Mouse (Mus musculus) layer of hippocampus, postnatal 10 days (tissue): Measurements from ENCODE around the gene Garem2. TPM values are rescaled to one million over a fixed set of nuclear protein-coding genes. Genes with fewer than 3 reads are reported as not detected.
"Not testable (repeated sequence)": the region's sequence is repeated elsewhere in the genome, so short reads cannot be mapped to it uniquely, and the experiment has no call there.

Experiments
- DNase-seq, 2 experiments: peaks; one replicate each; pipeline ENCODE4 v3.0.0; 2021; ENCODE audit warnings: low spot score in 2 of 2
- long read RNA-seq: library from polyadenylated mRNA; stranded (forward); transcript quantifications from one replicate; pipeline ENCODE4 v2.0.0, GENCODE M21; 2023
- total RNA-seq, 2 experiments: library from RNA; stranded (reverse); gene quantifications; 2 replicates each; pipeline ENCODE4 v1.2.3; 2021

Garem2 gene
- 10 to 100 TPM; 14.5 to 15.8 TPM for total RNA-seq
- long read RNA-seq, transcript Garem2-201 (6 exons, 3,865 nt), result major isoform, 9 of 20 reads
- long read RNA-seq, partial matches to known transcripts, result 2 of 20 reads
- long read RNA-seq, other reads (novel, unspliced or antisense), result 9 of 20 reads

GRCm38 (mm10) chr5:30104841-30105667 lies at the start of gene Garem2:
Gene Garem2, plus strand, starts transcription at chr5:30105161.
- peak; percentile 43 to 63 for DNase-seq

- DNase-seq, result no peak
Measured at GRCm38 (mm10) chr5:30058216-30058731, 46.7 kb upstream of the Garem2 start.

GRCm38 (mm10) chr5:30059607-30060006 lies 45.4 kb upstream of the Garem2 start:
- DNase-seq, result not testable (repeated sequence)

- DNase-seq, result no peak
Measured at GRCm38 (mm10) chr5:30067726-30068125, 37.2 kb upstream of the Garem2 start.

GRCm38 (mm10) chr5:30071677-30072076 lies 33.3 kb upstream of the Garem2 start:
- no peak for DNase-seq

- no peak for DNase-seq
Measured at GRCm38 (mm10) chr5:30072377-30072776, 32.6 kb upstream of the Garem2 start.

- DNase-seq, result peak; percentile 64 to 77
Measured at GRCm38 (mm10) chr5:30072825-30073821, 31.8 kb upstream of the Garem2 start, which contains the start of gene Tyms. Gene Tyms, minus strand, starts transcription at chr5:30073617.

- no peak for DNase-seq
Measured at GRCm38 (mm10) chr5:30092701-30093100, 12.3 kb upstream of the Garem2 start.

GRCm38 (mm10) chr5:30094399-30094798 lies 10.6 kb upstream of the Garem2 start:
- DNase-seq, result no peak

- DNase-seq, result no peak
Measured at GRCm38 (mm10) chr5:30095731-30096130, 9.2 kb upstream of the Garem2 start.

- no peak for DNase-seq
Measured at GRCm38 (mm10) chr5:30098260-30098659, 6.7 kb upstream of the Garem2 start.

GRCm38 (mm10) chr5:30103340-30103739 lies 1.6 kb upstream of the Garem2 start:
- DNase-seq, result peak in 1 of 2 experiments; percentile 5

- peak; percentile 73 to 75 for DNase-seq
Measured at GRCm38 (mm10) chr5:30104339-30104738, 622 bp upstream of the Garem2 start.

- DNase-seq, result peak; percentile 53 to 68
Measured at GRCm38 (mm10) chr5:30105668-30106300, 823 bp downstream of the Garem2 start, which contains the start of gene 3110082J24Rik. Gene 3110082J24Rik, minus strand, starts transcription at chr5:30106086.

- DNase-seq, result no peak
Measured at GRCm38 (mm10) chr5:30106756-30107155, 1.8 kb downstream of the Garem2 start.

- no peak for DNase-seq
Measured at GRCm38 (mm10) chr5:30107186-30107585, 2.2 kb downstream of the Garem2 start.

- no peak for DNase-seq
Measured at GRCm38 (mm10) chr5:30107611-30108041, 2.7 kb downstream of the Garem2 start.

- no peak for DNase-seq
Measured at GRCm38 (mm10) chr5:30108233-30108632, 3.3 kb downstream of the Garem2 start.

- DNase-seq, result no peak
Measured at GRCm38 (mm10) chr5:30109899-30110298, 4.9 kb downstream of the Garem2 start.

GRCm38 (mm10) chr5:30110371-30111060 lies 5.6 kb downstream of the Garem2 start:
- no peak for DNase-seq
